Mouse (Mus musculus) left cerebral cortex, postnatal 25 days (tissue): ENCODE measurements around the gene Gm17093. TPM values are rescaled to one million over a fixed set of nuclear protein-coding genes. Genes with fewer than 3 reads are reported as not detected.
"Not testable (repeated sequence)": the region's sequence is repeated elsewhere in the genome, so short reads cannot be mapped to it uniquely, and the experiment has no call there.

Source experiments
- DNase-seq, 2 experiments: peaks; one replicate each; pipeline ENCODE4 v3.0.0; 2022; ENCODE audit warnings: low spot score in 2 of 2, mixed read lengths in 1 of 2
- intact Hi-C: fragments of 180-260 bp; cut with DNase I; formaldehyde crosslinking; loops from one replicate; pipeline ENCODE4 v1.15.1; 2025
- total RNA-seq, 2 experiments: library from RNA; stranded (reverse); gene quantifications; 2 replicates each; pipeline ENCODE4 v1.2.3; 2021

Gene Gm17093
- total RNA-seq: not detected

DNA sequence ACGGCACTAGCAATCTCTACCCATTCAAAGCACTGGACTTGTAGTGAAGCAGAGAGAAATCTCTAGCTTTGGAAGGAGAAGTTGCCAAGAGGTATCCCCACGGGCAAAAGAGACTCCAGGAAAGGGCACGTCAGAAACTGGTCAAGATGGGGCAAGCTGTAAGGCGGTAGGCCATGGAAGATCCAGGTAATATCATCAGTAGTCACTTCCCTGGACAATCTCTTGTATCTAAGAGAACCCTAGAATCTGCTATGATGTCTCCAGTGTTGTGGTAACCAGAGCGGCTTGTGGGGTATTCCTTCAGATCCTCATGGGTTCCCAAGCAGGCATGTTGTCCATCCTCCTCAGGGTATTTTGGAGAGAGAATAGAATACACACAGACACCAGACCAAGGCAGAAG, at the start of gene Gm17093:
TSS of gene Gm17093 (plus strand) at position 301 of the 400 bp plus-strand sequence.
- DNase-seq, intact Hi-C loops: not testable (repeated sequence)

- DNase-seq, intact Hi-C loops: not testable (repeated sequence)
Measured at GRCm38 (mm10) chr14:44492163-44492562, 25.9 kb upstream of the Gm17093 start, which contains the start of gene BC061237. BC061237 (plus strand) TSS chr14:44492463.

DNA sequence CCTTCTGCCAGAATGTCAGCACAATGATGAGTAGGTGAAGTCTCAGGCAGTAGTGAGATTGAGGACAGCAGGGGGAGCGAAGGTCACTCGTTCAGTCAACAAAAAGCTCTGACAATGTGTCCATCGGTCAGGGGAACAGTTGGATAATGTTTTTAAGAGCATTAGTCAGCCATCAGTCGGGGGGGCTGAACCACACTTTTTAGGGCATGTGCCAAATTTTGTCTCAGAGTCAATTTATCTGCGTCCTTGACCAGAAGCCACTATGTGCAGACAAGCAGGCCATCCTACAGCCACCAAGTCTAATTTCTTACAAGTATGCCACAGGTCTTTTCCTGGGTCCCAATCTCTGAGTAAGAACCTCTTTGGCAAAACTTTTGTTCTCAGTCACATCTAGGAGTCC, 29.9 kb downstream of the Gm17093 start:
- DNase-seq, intact Hi-C loops: not testable (repeated sequence)

Other genes with a start within 250 kb of the Gm17093 start
- not detected for gene Gm8220, start 232.7 kb upstream of the Gm17093 start, total RNA-seq
- not detected for gene Gm5930, start 179.7 kb upstream of the Gm17093 start, total RNA-seq
- not detected for gene Gm8229, start 152.9 kb upstream of the Gm17093 start, total RNA-seq
- not detected for gene Gm3371, start 107.6 kb upstream of the Gm17093 start, total RNA-seq
- not detected for gene Gm8232, start 84.6 kb upstream of the Gm17093 start, total RNA-seq
- gene BC061237, start 25.8 kb upstream of the Gm17093 start, total RNA-seq: not detected
- not detected for gene Gm8247, start 64.9 kb downstream of the Gm17093 start, total RNA-seq
- gene Gm5624, start 109.7 kb downstream of the Gm17093 start, total RNA-seq: not detected
- not detected for gene Gm8257, start 188.2 kb downstream of the Gm17093 start, total RNA-seq
- gene Gm8267, start 232.1 kb downstream of the Gm17093 start, total RNA-seq: not detected